Mouse (Mus musculus) kidney, adult 2 months (tissue): ENCODE measurements around the gene Ttbk1.

Experiments used
- CTCF ChIP-seq: fragments of 200-500 bp; conservative IDR thresholded peaks from 2 replicates; pipeline ENCODE4 v1.5.1; 2011; ENCODE audit warnings: low read depth, mild to moderate bottlenecking, control low read depth, low read length, moderate library complexity, mixed read lengths; ENCODE audit not compliant: insufficient read depth, insufficient read length
- POLR2A ChIP-seq: fragments of 200-500 bp; IDR thresholded peaks from one replicate; pipeline ENCODE4 v1.6.1; 2011; ENCODE audit warnings: low read depth, low read length, control low read depth

GRCm38 (mm10) chr17:46484461-46484875 lies 3.0 kb downstream of the Ttbk1 start:
- TF ChIP-seq POLR2A: no peak
- TF ChIP-seq CTCF: peak; percentile 26; the same call in 1 of the 2 replicates
